Mouse (Mus musculus) limb, embryonic 15.5 days (tissue): ENCODE results near the gene Olfr1161. TPM values are rescaled to one million over a fixed set of nuclear protein-coding genes. Genes with fewer than 3 reads are reported as not detected.
"Not testable (repeated sequence)": the region's sequence is repeated elsewhere in the genome, so short reads cannot be mapped to it uniquely, and the experiment has no call there.

Experiments used
- ATAC-seq: fragments of 200-750 bp; cut with Nextera tagmentation; 2 replicates; pipeline ENCODE4 v1.8.0; 2017; ENCODE audit warnings: low read depth, moderate TSS enrichment; ENCODE audit not compliant: insufficient number of reproducible peaks, low FRiP score, low TSS enrichment
- H3K27ac ChIP-seq: fragments of 300-500 bp; sonication (generic); 2 replicates; pipeline ENCODE4 v1.5.1; 2015; ENCODE audit warnings: moderate library complexity, mild to moderate bottlenecking, inconsistent platforms
- H3K27me3 ChIP-seq: fragments of 300-500 bp; sonication (generic); 2 replicates; pipeline ENCODE4 v1.6.1; 2015; ENCODE audit warnings: inconsistent platforms
- H3K36me3 ChIP-seq: fragments of 300-500 bp; sonication (generic); 2 replicates; pipeline ENCODE4 v1.6.1; 2015; ENCODE audit warnings: inconsistent platforms
- H3K4me1 ChIP-seq: fragments of 300-500 bp; sonication (generic); 2 replicates; pipeline ENCODE4 v1.6.1; 2015; ENCODE audit warnings: inconsistent platforms
- H3K4me2 ChIP-seq: fragments of 300-500 bp; sonication (generic); 2 replicates; pipeline ENCODE4 v1.6.1; 2015; ENCODE audit warnings: mild to moderate bottlenecking, inconsistent platforms
- H3K4me3 ChIP-seq: fragments of 300-500 bp; sonication (generic); 2 replicates; pipeline ENCODE4 v1.5.1; 2015; ENCODE audit warnings: mild to moderate bottlenecking, inconsistent platforms
- H3K9ac ChIP-seq: fragments of 300-500 bp; sonication (generic); 2 replicates; pipeline ENCODE4 v1.6.1; 2015; ENCODE audit warnings: inconsistent platforms
- H3K9me3 ChIP-seq: fragments of 300-500 bp; sonication (generic); 2 replicates; pipeline ENCODE4 v1.6.1; 2016; ENCODE audit warnings: inconsistent platforms
- WGBS: fragments of 180-500 bp; shearing (Covaris S2); methylation state at CpG from one replicate; pipeline ENCODE4 v1.1.7; 2015; 5-methylcytosine and 5-hydroxymethylcytosine counted together
- polyA plus RNA-seq: library from polyadenylated mRNA; unstranded; fragments of >200 nt; fragmentation: Nextera tagmentation; extraction: Ambion mirVana; gene quantifications from 2 replicates; pipeline ENCODE4 v1.2.1, GENCODE M21; 2015

The Olfr1161 gene
- not detected in 2 replicates for polyA plus RNA-seq

DNA sequence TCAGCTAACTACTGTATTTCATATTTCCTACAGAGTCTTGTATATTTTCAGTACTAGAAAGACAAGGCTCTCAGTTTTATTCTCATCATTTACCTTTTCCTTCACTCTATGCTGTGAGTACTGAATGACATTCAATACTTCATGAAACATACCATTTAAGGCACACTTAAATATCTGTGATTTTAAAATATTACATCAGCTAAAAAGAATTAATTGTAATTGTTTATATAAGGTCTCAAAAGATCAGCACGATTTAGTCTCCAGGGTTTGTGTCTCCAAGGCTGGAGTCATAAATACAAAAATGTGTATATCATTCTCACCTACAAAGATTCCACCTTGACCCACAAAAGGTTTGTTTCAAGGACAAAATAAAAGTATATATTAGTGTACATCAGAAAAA, at the start of gene Olfr1161:
Gene Olfr1161, plus strand, starts transcription at position 301 of the 400 bp plus-strand sequence.
- not testable (repeated sequence) for H3K9me3 ChIP-seq, H3K4me3 ChIP-seq, H3K36me3 ChIP-seq, H3K27me3 ChIP-seq, H3K4me1 ChIP-seq, ATAC-seq, H3K9ac ChIP-seq, H3K27ac ChIP-seq, H3K4me2 ChIP-seq
- WGBS, result 70% methylated on average over 1 of the region's 1 CpGs

GRCm38 (mm10) chr2:87974563-87974962, 48.0 kb upstream of the Olfr1161 start, which contains the start of gene Olfr74:
Gene Olfr74 (minus strand): TSS chr2:87974663.
- ATAC-seq, result no peak
- H3K27ac ChIP-seq, result no peak within 1 kb of the TSS
- no peak within 1 kb of the TSS for H3K9ac ChIP-seq
- no peaks in the 10 kb centered on the region for H3K27me3 ChIP-seq
- WGBS, result 70% methylated on average over 3 of the region's 3 CpGs
- H3K4me2 ChIP-seq, result no peak within 1 kb of the TSS
- no peak within 1 kb of the TSS for H3K4me3 ChIP-seq
- no peaks in the 10 kb centered on the region for H3K36me3 ChIP-seq
- H3K4me1 ChIP-seq, result no peaks in the 10 kb centered on the region
- no peaks in the 10 kb centered on the region for H3K9me3 ChIP-seq

GRCm38 (mm10) chr2:87989813-87990212, 32.8 kb upstream of the Olfr1161 start, which contains the start of gene Olfr1158:
Gene Olfr1158 (plus strand): TSS chr2:87990113.
- H3K4me3 ChIP-seq, result no peak within 1 kb of the TSS
- ATAC-seq, result no peak
- H3K4me1 ChIP-seq, result no peaks in the 10 kb centered on the region
- no peak within 1 kb of the TSS for H3K9ac ChIP-seq
- no peaks in the 10 kb centered on the region for H3K36me3 ChIP-seq
- no peaks in the 10 kb centered on the region for H3K9me3 ChIP-seq
- no peaks in the 10 kb centered on the region for H3K27me3 ChIP-seq
- H3K27ac ChIP-seq, result no peak within 1 kb of the TSS
- H3K4me2 ChIP-seq, result no peak within 1 kb of the TSS

- Histone ChIP-seq H3K9me3 (no peaks in the 10 kb centered on the region), H3K9ac (no peak within 1 kb of the TSS), H3K27me3 (no peaks in the 10 kb centered on the region), H3K27ac (no peak within 1 kb of the TSS), H3K4me1 (no peaks in the 10 kb centered on the region), H3K36me3 (no peaks in the 10 kb centered on the region), H3K4me2 (no peak within 1 kb of the TSS), H3K4me3 (no peak within 1 kb of the TSS)
- ATAC-seq, result no peak
These were observed 14.9 kb upstream of the Olfr1161 start, which contains the start of gene Olfr1160 for GRCm38 (mm10) chr2:88007515-88008318. Gene Olfr1160 (minus strand): TSS chr2:88008268.

DNA sequence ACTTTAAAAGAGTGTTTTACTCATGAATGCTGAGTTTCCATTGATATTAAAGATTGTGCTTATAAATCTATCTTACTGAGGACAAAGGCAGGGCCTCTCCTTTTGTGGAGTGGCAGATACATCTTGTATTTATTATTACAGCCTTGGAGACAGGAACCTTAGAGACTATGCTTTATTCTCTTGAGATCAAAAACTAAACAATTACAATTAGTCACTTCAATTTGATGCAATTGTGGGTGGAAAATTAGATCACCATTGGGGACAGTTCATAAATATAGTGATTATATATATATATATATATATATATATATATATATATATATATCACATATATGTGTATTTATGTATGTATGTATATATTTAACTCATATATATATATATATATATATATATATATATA, 15.0 kb downstream of the Olfr1161 start, which contains the start of gene Olfr73:
Gene Olfr73, minus strand, starts transcription at position 101 of the 400 bp plus-strand sequence.
- no peak within 1 kb of the TSS for H3K4me3 ChIP-seq
- no peaks in the 10 kb centered on the region for H3K9me3 ChIP-seq
- no peak within 1 kb of the TSS for H3K9ac ChIP-seq
- ATAC-seq, result no peak
- H3K27me3 ChIP-seq, result no peaks in the 10 kb centered on the region
- no peak within 1 kb of the TSS for H3K27ac ChIP-seq
- no peak within 1 kb of the TSS for H3K4me2 ChIP-seq
- no peaks in the 10 kb centered on the region for H3K4me1 ChIP-seq
- no peaks in the 10 kb centered on the region for H3K36me3 ChIP-seq

- no peaks in the 10 kb centered on the region for H3K36me3 ChIP-seq
- H3K4me1 ChIP-seq, result no peaks in the 10 kb centered on the region
- WGBS, result 74% methylated on average over 1 of the region's 1 CpGs
- no peak within 1 kb of the TSS for H3K9ac ChIP-seq
- H3K27me3 ChIP-seq, result no peaks in the 10 kb centered on the region
- H3K4me2 ChIP-seq, result no peak within 1 kb of the TSS
- H3K4me3 ChIP-seq, result no peak within 1 kb of the TSS
- ATAC-seq, result no peak
- H3K9me3 ChIP-seq, result no peaks in the 10 kb centered on the region
- H3K27ac ChIP-seq, result no peak within 1 kb of the TSS
These were observed 28.5 kb downstream of the Olfr1161 start, which contains the start of gene Olfr1162 for GRCm38 (mm10) chr2:88051029-88051428. Gene Olfr1162 (minus strand): TSS chr2:88051129.

DNA sequence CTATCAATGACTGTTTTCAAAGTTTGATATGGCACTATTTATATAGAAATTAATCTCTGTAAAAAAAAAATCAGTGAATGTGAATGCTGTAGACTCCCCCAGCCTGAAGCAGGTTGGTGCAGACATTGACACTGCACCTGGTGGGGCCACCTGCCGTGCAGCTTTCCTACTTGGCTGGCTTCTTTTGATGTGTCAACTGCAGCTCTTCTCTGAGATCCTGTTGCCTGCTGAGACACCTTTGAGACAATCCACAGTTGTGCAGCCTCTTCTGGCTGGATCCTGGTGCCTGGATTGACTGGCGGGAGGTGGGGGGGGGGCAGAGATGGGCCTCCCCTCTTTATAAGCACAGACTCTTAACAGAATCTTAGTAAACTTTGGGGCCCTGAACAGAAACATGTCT, 41.0 kb downstream of the Olfr1161 start:
- no peak for ATAC-seq

GRCm38 (mm10) chr2:88071730-88072129, 49.2 kb downstream of the Olfr1161 start, which contains the start of gene Olfr1163:
Gene Olfr1163 (minus strand): TSS chr2:88071830.
- Histone ChIP-seq H3K4me2 (no peak within 1 kb of the TSS), H3K27me3 (no peaks in the 10 kb centered on the region), H3K36me3 (no peaks in the 10 kb centered on the region), H3K4me3 (no peak within 1 kb of the TSS), H3K27ac (no peak within 1 kb of the TSS), H3K9ac (no peak within 1 kb of the TSS), H3K4me1 (no peaks in the 10 kb centered on the region), H3K9me3 (no peaks in the 10 kb centered on the region)
- no peak for ATAC-seq

More for the DNA sequence above, 41.0 kb downstream of the Olfr1161 start:
- Histone ChIP-seq H3K4me2 (no peak overlapping the region), H3K4me1 (no peaks in the 10 kb centered on the region), H3K9ac (no peak overlapping the region), H3K9me3 (no peaks in the 10 kb centered on the region), H3K4me3 (no peak overlapping the region), H3K36me3 (no peaks in the 10 kb centered on the region), H3K27ac (no peak overlapping the region), H3K27me3 (no peaks in the 10 kb centered on the region)
- WGBS, result 86% methylated on average over 2 of the region's 2 CpGs

Other genes starting within 250 kb of the Olfr1161 start
- not detected in 2 replicates for gene Olfr152, start 243.3 kb upstream of the Olfr1161 start, polyA plus RNA-seq
- gene Olfr1143, start 222.2 kb upstream of the Olfr1161 start, polyA plus RNA-seq, result not detected in 2 replicates
- not detected in 2 replicates for gene Olfr1145, start 213.0 kb upstream of the Olfr1161 start, polyA plus RNA-seq
- gene Olfr1148, start 192.2 kb upstream of the Olfr1161 start, polyA plus RNA-seq, result not detected in 2 replicates
- gene Olfr1150-ps1, start 178.8 kb upstream of the Olfr1161 start, polyA plus RNA-seq, result not detected in 2 replicates
- not detected in 2 replicates for gene Olfr1151, start 166.9 kb upstream of the Olfr1161 start, polyA plus RNA-seq
- gene Olfr1152, start 156.3 kb upstream of the Olfr1161 start, polyA plus RNA-seq, result not detected in 2 replicates
- gene Olfr1153, start 127.8 kb upstream of the Olfr1161 start, polyA plus RNA-seq, result not detected in 2 replicates
- not detected in 2 replicates for gene Olfr1154, start 117.6 kb upstream of the Olfr1161 start, polyA plus RNA-seq
- not detected in 2 replicates for gene Olfr1155, start 77.6 kb upstream of the Olfr1161 start, polyA plus RNA-seq
- gene Olfr1156, start 69.7 kb upstream of the Olfr1161 start, polyA plus RNA-seq, result not detected in 2 replicates
- gene Olfr1157, start 54.5 kb upstream of the Olfr1161 start, polyA plus RNA-seq, result not detected in 2 replicates
- not detected in 2 replicates for gene Olfr74, start 48.1 kb upstream of the Olfr1161 start, polyA plus RNA-seq
- not detected in 2 replicates for gene Olfr1158, start 32.7 kb upstream of the Olfr1161 start, polyA plus RNA-seq
- gene Olfr1160, start 14.5 kb upstream of the Olfr1161 start, polyA plus RNA-seq, result not detected in 2 replicates
- gene Olfr73, start 14.9 kb downstream of the Olfr1161 start, polyA plus RNA-seq, result 0.05 TPM in 1 of 2 replicates, not detected in the other
- not detected in 2 replicates for gene Olfr1162, start 28.4 kb downstream of the Olfr1161 start, polyA plus RNA-seq
- not detected in 2 replicates for gene Olfr1163, start 49.1 kb downstream of the Olfr1161 start, polyA plus RNA-seq
- not detected in 2 replicates for gene Olfr1164, start 71.2 kb downstream of the Olfr1161 start, polyA plus RNA-seq
- not detected in 2 replicates for gene Olfr1166, start 105.5 kb downstream of the Olfr1161 start, polyA plus RNA-seq
- not detected in 2 replicates for gene Olfr1167, start 132.4 kb downstream of the Olfr1161 start, polyA plus RNA-seq
- gene Olfr1168, start 159.1 kb downstream of the Olfr1161 start, polyA plus RNA-seq, result not detected in 2 replicates
- not detected in 2 replicates for gene Olfr1170, start 205.6 kb downstream of the Olfr1161 start, polyA plus RNA-seq